Mouse (Mus musculus) heart, adult 2 months (tissue): ENCODE measurements around the gene Ddx58.

Experiments used
- CTCF ChIP-seq: fragments of 200-600 bp; IDR thresholded peaks from 2 replicates; pipeline ENCODE4 v1.8.1; 2022; ENCODE audit warnings: antibody characterized with exemption, mild to moderate bottlenecking, moderate library complexity
- POLR2A ChIP-seq: fragments of 200-500 bp; IDR thresholded peaks from 2 replicates; pipeline ENCODE4 v1.6.1; 2011; ENCODE audit warnings: mild to moderate bottlenecking, low read depth, low read length, control low read depth; ENCODE audit not compliant: insufficient read depth

GRCm38 (mm10) chr4:40234256-40234655, 5.4 kb downstream of the Ddx58 start:
- TF ChIP-seq CTCF (no peak), POLR2A (no peak)
